Mouse (Mus musculus): ENCODE results near the gene Pdzd3.

DNA sequence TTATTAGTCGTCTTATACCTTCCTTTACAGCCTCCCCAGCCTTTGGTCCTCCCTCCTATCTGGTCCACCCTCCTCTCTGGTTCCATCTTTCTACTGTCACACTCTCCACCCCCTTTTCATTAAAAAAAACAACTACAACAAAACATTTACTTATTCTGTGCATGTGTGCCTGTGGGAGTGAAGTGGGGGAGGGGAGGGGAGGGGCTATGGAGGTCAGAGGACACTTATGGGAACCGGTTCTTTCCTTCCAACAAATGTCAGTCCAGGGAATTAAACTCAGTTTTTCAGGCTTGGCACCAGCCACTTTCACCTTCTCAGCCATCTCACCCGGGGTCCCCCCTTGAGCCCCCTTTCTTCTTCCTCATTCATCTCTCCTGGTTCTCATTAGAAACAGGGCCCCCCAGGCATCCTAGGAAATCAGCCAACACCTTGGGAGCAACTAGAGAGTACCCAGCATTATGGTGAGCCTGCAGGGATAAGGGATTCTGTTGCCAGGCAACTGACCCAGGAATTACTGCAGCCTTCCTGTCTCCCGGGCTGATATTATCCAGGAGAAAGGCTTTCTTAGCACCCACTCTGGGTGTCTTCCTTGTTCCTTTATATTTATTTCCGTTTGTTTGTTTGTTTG, 3.4 kb upstream of the Pdzd3 start:
- TF ChIP-seq POLR2A (IDR thresholded peaks at IDR 0.05; ENCODE audit: borderline replicate concordance, extremely low read depth, low read depth, low read length), result no peak
- TF ChIP-seq CTCF (IDR thresholded peaks at IDR 0.05; ENCODE audit: insufficient read depth, low read length), result no peak
